Mouse (Mus musculus) mouse trophoblast stem cell (cell line): ENCODE measurements around the gene Gm5286.
"Not testable (repeated sequence)": the region's sequence is repeated elsewhere in the genome, so short reads cannot be mapped to it uniquely, and the experiment has no call there.

ENCODE experiments used
- in situ Hi-C, 2 experiments: fragments of 300-500 bp; cut with MseI, MboI; formaldehyde crosslinking; loops; 2 replicates in 1 of 2; 3 replicates in 1 of 2; pipeline ENCODE4 v1.15.1; 2025

Gm5286 gene

DNA sequence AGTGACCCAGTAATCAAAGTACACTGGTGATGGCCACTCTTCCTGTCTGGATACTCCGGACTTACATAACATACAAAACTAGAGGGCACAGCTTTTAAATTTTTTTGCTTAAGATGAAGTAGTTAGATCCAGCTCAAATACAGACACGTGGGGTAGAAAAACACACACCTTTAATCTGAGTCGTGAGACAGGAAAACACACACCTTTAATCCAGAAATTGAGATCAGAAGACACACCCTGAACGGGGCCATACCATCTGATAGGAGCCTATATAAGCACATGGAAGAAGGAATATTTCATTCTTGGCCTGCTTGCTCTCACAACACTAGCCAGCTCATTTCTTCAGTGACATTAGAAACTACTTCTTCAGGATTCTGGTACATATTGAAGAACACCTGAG is at the start of gene Gm5286:
Gene Gm5286, plus strand, starts transcription at position 301 of the 400 bp plus-strand sequence.
- in situ Hi-C loops = not testable (repeated sequence)

GRCm38 (mm10) chr3:94167351-94167750 is 29.2 kb upstream of the Gm5286 start:
- in situ Hi-C loops = not testable (repeated sequence)

DNA sequence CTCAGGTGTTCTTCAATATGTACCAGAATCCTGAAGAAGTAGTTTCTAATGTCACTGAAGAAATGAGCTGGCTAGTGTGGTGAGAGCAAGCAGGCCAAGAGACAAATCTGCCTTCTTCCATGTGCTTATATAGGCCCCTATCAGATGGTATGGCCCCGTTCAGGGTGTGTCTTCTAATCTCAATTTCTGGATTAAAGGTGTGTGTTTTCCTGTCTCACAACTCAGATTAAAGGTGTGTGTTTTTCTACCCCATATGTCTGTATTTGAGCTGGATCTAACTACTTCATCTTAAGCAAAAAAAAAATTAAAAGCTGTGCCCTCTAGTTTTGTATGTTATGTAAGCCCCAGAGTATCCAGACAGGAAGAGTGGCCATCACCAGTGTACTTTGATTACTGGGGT is 18.4 kb upstream of the Gm5286 start, which contains the start of gene Gm10696:
Gene Gm10696, minus strand, starts transcription at position 101 of the 400 bp plus-strand sequence.
- in situ Hi-C loops = not testable (repeated sequence)
